Mouse (Mus musculus): Measurements from ENCODE around the gene Rara.

GRCm38 (mm10) chr11:98954373-98954772 is 26.8 kb downstream of the Rara start:
- TF ChIP-seq POLR2A (IDR thresholded peaks at IDR 0.05; ENCODE audit: extremely low read depth, insufficient read depth, low read length) (no peak), CTCF (IDR thresholded peaks at IDR 0.05; ENCODE audit: extremely low read depth, insufficient read depth, low read length) (no peak; the same call in 1 of the 2 replicates)
